Mouse (Mus musculus): Measurements from ENCODE around the gene Glis2.
A peak's percentile ranks its signal among the peaks of the same experiment; 100 is the strongest.

DNA sequence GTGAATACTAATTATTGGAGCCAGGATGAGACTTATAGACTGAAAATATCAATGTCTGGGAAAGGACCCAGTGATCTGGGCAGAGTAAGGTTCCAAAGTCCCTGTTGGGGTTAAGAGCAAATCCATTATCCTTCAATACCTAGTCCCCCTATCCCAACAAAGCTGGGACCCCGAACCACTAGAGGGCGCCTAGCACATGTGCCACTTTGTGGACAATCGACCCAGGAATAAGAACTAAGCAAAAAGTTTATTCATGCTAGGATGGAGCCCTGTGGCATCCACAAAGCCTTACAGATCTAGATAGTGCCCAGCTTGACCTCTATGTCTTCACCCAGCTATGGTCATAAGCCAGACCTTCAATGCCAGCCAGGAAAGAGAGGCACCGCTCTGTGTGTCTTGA lies 26.6 kb upstream of the Glis2 start:
- TF ChIP-seq JUND (conservative IDR thresholded peaks at IDR 0.05; ENCODE audit: low read depth, low read length) = peak; percentile 41; the same call in 1 of the 2 replicates
- no peak for TF ChIP-seq POLR2A (IDR thresholded peaks at IDR 0.05; ENCODE audit: low read depth, low read length)
- TF ChIP-seq EP300 (IDR thresholded peaks at IDR 0.05; ENCODE audit: low read length) = no peak
- TF ChIP-seq PAX5 (IDR thresholded peaks at IDR 0.05; ENCODE audit: low read length) = no peak
- no peak for TF ChIP-seq USF1 (IDR thresholded peaks at IDR 0.05; ENCODE audit: low read depth, low read length)
- TF ChIP-seq CHD1 (IDR thresholded peaks at IDR 0.05; ENCODE audit: low read depth, low read length) = 0 out of 2 replicates have a peak, but pooled peaks have one; percentile 44

Measured in CH12.LX (cell line).